Mouse (Mus musculus): ENCODE results near the gene Zfand4.
"Not testable (repeated sequence)": the region's sequence is repeated elsewhere in the genome, so short reads cannot be mapped to it uniquely, and the experiment has no call there.

Gene Zfand4

DNA sequence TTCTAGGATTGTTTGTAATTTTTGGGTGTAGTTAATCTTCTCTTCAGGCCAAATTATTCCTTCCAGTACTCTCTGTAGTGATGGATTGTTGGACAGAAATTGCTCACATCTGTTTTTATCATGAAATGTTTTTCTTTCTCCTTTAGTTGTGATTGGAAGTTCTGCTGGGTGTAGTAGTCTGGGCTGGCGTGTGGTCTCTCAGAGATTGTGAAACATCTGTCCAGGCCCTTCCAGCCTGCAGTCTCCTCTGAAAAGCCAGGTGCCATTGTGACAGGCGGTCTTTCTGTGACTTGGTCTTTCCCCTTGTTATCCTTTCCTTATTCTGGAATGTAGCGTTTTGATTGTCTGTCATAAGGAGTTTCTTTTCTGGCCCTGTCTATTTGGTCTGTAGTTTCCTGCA lies 55.2 kb downstream of the Zfand4 start:
- DNase-seq (ENCODE audit: low spot score in 2 of 2): no peak

DNA sequence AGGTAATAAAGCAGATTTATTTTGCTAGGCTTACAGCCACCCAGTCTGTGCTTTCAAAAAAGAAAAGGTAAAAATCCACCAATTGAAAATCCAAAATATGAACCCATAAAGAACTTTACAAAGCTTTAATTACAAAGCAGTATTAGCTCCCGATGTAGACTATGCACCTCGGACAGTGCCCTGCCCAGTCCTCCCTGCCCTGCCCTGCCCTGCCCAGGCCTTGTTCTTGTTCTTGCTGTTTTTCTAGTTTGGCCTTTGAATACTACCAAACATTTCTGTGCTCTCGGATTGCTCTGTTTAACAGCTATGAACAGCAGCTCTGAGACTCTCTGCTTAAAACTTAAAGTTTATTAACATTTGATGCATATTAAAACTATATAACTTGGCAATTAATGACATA lies 62.6 kb downstream of the Zfand4 start:
- no peak for DNase-seq (ENCODE audit: low spot score in 2 of 2)

DNA sequence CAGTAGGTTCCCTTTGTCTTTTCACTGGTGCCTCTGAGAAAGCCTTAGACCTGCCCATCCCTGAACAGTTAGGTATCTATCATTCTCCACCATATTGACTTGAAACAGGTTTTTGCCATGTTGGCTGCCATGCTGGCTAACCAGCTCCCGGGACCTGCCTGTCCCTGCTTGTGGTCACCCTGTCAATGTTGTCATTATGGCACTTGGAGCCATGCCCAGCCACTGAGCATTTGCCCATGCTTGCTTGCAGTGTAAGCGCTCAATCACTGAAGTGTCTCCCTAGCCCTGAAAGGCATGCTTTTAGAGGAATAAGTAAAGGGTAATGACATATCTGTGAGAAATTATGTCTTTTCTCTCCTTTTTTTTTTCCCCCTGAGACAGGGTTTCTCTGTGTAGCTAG lies 67.4 kb downstream of the Zfand4 start:
- DNase-seq (ENCODE audit: low spot score in 2 of 2): no peak

DNA sequence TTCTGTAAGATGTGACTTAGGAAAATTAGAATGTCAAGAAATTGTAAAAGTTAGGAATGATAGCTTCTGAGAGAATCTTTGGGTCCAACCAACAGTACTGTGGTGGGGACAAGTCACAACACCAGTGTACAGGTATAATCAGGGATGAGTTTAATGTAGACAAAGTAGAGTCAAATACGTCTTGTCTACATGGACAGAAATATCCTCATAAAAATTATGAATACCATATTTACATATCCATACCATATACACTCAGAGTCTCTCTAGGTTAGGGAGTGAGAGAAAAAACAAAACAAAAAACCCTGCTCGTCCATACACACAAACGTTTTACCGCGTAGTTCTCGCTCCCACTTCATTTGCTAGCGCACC lies 73.4 kb downstream of the Zfand4 start:
- no peak for DNase-seq (ENCODE audit: low spot score in 2 of 2)

DNA sequence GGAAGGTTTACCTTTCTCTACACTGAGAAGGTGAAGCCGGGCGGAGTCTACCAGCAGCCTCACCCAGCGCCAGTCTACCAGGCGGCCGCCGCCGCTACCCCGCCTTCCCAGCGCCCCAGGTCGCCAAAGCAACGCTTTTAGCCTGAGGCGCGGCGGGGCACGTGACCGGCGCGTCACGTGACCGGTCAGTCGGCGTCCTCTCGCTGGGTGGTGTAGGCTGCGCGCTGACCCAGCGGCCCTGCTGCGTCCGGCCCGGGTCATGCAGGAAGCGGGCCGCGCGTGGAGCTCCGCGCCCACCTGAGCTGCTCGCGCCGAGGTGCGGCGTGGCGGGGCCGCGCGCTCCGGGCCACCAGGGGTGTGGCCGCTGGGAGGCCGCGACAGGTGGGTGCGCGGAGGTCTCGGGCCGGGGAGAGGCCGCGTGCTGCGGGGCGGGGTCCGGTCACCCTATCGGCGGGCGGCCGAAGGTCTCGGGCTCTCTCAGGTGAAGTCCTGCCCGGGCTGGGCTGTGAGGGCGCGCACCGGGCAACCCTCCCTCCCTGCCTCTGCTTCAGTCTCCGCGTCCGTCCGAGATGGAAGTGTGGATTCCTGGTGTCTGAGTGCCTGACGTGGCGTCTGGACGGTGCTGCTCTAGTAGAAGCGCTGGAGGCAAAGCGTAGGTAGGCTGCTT lies 73.9 kb downstream of the Zfand4 start, which contains the start of gene March8:
Gene March8, plus strand, starts transcription at position 190 of the 667 bp plus-strand sequence.
- DNase-seq (ENCODE audit: low spot score in 2 of 2): peak; percentile 34 to 37

DNA sequence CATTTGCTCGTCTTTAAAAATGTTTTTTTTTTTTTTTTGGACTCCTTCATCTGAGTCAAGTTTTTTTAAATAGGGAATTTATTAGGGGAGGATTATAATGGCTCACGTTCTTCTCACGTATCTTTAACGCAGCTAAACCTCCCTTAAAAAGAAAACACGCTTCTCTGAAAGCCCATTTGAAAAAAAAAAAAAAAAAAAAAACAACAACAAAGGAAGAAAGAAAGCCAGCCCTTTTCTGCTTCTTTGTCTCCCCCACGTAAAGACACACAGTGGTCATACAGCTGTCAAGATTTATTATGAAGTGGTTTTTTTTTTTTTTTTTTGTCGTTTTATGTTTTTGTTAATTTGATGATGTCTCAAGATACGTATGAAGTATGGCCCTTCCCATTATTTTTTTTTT lies 74.5 kb downstream of the Zfand4 start:
- no peak for DNase-seq (ENCODE audit: low spot score in 2 of 2)

- no peak for DNase-seq (ENCODE audit: low spot score in 2 of 2)
These were observed 75.1 kb downstream of the Zfand4 start for GRCm38 (mm10) chr6:116339088-116339487.

DNA sequence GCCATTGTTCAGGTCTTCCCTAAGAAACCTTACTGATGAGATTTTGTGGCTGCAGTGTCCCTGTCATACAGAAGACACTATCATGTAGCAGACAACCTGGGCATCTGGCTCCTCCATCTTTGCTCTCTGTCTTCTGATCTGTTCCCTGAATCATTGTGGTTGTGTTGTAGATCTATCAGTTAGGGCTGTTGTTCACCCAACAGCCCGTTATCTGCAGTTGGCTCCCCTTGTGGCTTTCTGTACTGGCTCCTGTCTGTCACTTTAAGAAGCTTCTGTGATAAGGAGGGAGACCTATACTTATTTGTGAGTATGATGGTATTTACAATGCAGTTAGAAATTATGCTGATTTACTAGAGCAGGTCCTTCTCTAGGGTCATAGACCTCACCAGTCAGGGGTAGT lies 76.5 kb downstream of the Zfand4 start:
- DNase-seq (ENCODE audit: low spot score in 2 of 2): no peak

- DNase-seq (ENCODE audit: low spot score in 2 of 2): no peak
These were observed 83.9 kb downstream of the Zfand4 start for GRCm38 (mm10) chr6:116347953-116348352.

DNA sequence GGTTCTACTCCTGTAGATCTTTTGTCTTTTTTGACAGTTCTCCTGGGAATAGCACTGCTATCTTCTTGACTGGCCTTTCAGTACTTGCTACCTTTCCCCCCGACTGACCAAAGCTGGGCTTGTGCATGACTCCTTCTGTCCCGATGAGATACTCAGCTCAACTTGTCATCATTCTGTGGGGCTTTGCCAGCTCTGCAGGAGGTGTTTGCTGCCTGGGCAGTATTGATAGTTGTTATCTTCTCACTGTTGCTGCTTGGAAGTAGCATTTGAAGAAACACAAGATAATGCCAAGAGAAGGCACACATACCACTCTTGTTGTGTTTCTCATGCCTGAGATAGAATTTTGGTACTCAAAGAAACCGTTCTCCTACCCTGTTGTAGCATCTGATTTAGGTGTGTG lies 86.0 kb downstream of the Zfand4 start:
- no peak for DNase-seq (ENCODE audit: low spot score in 2 of 2)

DNA sequence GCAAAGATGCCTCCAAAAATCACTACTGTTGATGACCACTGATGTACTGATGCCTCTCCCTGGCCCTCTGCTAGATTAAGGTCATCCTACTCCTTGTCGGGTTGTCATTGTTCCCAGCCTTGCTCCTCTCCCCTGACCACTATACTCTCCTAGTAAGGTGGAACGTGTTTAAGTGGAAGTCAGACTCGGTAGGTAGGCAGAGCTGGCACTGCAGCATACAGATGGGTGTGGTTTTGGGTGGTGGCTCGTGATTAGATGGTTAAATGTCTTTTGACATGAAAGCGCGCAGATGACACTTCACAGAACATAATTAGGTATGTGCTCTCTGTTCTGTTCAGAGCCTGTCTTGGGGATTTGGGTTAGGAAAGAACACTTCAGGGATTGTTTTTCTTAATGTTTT lies 86.6 kb downstream of the Zfand4 start:
- DNase-seq (ENCODE audit: low spot score in 2 of 2): no peak

GRCm38 (mm10) chr6:116351534-116351933 lies 87.5 kb downstream of the Zfand4 start:
- no peak for DNase-seq (ENCODE audit: low spot score in 2 of 2)

DNA sequence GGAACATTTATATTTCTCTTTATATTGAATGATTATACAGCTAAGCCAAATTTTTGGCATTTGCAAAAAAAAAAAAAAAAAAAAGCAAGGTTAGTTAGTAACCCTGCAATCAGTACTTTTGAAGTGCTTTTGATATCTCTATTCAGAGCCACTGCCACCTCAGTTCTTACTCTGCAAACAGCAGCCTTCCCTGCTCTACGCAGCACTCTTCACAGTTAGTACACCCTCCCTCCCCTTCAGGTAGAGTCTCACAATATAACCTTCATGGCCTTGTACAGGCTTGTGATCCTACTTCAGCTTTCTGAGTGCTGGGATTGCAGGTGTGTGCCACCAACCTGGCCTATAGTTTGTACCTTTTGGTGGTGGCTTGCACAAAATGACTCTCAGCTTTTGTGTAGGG lies 89.4 kb downstream of the Zfand4 start:
- DNase-seq (ENCODE audit: low spot score in 2 of 2): no peak

DNA sequence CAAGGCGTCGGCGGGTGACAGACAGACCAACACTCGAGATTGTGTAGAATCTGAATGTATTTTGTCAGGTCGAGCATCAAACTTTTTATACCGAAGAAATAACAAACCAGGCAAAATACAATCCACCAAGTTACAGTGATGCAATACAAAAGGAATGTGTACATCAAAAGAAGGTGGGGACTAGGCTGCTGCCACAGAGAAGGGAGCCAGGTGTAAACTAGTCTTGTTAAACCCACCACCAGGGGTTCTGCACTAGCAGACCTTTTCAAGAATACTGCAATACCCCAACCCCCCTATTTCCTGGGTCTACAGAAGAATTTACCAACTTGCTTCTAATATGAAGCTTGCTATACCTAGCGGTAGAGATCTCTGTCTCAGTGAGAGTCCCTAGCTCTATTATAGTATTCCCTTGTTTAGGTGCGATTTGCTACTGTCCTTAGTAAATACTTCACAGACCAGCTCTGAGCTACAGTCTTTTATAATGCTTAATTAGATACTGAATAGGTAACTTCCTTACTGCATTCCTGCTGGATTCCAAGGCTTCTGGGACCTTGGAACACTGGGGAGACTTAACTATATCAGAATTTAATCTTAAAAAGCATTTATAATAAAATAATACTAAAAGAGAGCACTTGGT lies 92.4 kb downstream of the Zfand4 start:
- not testable (repeated sequence) for DNase-seq (ENCODE audit: low spot score in 2 of 2)

DNA sequence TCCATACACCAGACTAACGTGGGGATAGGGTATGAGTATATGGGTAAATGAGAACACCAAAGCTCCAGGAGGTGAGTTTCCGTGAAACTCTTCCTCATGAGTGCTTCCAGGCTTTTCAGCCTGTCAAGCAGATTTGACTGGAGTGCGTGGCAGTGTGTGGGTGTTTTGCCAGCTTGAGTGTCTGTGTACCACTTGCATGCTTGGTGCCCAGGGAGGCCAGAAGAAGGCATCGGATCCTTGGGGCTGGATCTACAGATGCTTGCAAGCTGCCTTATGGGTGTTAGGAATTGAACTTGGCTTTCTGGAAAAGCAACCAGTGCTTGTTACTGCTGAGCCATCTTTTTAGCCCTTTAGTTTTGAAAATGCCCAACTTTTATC lies 92.9 kb downstream of the Zfand4 start:
- no peak for DNase-seq (ENCODE audit: low spot score in 2 of 2)

DNA sequence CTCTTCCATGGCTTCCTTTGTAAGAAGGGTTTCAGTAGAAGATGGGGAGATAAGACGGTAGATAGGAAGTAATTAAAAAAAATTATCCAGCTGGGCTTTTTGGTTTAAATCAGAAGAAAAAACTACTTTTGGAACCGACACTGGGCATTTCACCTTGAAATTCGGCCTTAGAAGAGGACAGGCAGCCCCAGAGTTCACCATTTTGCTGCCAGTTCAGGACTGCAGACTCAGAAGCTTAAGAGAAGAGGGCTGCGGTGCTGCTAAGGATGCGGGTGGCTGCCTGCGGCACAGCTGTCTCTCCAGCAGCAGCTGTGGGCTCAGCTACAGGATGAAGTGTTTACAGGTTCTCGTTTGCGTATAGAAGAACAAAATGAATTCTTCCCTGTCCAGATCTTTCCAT lies 94.0 kb downstream of the Zfand4 start:
- no peak for DNase-seq (ENCODE audit: low spot score in 2 of 2)

DNA sequence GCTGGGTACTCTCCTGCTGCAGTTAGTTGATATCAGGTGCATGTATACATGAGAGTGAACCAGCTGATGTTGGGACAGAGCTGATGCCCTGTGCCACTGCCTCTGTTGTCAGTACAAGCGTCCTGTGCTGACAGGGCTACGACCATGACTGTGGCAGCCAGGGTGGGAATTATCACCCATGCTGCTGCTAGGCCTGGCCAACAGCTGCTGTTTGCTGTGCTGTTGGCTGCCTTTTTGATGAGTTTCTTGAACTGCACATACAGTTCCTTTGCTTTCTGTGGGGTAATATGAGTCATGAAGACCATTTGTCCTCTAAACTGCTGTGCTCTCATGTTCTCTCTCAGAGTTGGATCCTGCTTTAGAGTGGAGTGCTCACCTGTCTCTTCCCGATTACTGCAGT lies 95.2 kb downstream of the Zfand4 start:
- DNase-seq (ENCODE audit: low spot score in 2 of 2): no peak

GRCm38 (mm10) chr6:116361463-116361862 lies 97.4 kb downstream of the Zfand4 start:
- DNase-seq (ENCODE audit: low spot score in 2 of 2): no peak

DNA sequence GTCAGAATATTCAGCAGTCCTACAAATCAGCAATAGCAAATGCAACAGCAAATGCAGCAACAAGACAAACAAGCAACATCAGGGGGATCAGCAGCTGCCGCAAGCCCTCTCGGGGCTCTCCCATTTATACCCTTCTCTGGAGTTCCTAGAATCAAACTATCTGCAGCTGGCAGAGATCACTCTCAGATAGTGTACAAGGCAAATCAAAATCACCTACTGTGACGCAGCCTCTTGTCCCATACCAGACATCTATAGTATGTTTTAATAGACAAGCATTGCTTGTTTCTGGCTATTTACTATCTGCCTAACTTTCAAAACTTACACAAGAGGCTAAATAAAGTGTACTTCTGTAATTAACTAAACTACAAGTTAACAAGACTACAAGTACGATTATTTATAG lies 98.0 kb downstream of the Zfand4 start:
- no peak for DNase-seq (ENCODE audit: low spot score in 2 of 2)

- no peak for DNase-seq (ENCODE audit: low spot score in 2 of 2)
These were observed 103.9 kb downstream of the Zfand4 start for GRCm38 (mm10) chr6:116367971-116368370.

DNA sequence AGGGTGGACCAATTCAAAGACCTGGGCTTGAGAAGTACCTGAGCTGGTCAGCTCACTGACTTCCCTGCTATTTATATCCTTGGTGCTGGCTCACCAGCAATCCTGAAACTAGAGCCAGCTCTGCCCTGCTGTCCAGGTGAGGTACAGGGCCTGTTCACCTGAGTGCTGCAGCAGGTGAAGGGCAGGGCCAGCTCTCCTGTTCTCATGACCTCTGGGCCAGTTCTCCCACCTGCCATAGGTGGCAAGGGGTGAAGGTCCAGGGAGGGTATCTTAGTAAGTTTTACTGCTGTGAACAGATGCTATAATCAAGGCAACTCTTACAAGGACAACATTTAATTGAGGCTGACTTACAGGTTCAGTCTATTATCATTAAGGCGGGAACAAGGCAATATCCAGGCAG lies 105.8 kb downstream of the Zfand4 start:
- no peak for DNase-seq (ENCODE audit: low spot score in 2 of 2)

- no peak for DNase-seq (ENCODE audit: low spot score in 2 of 2)
These were observed 106.4 kb downstream of the Zfand4 start for GRCm38 (mm10) chr6:116370216-116370976.

GRCm38 (mm10) chr6:116371500-116371899 lies 107.5 kb downstream of the Zfand4 start:
- no peak for DNase-seq (ENCODE audit: low spot score in 2 of 2)

Measured in thymus, postnatal 10 days (tissue).